Mouse (Mus musculus): ENCODE results near the gene Hist1h3b. TPM values are rescaled to one million over a fixed set of nuclear protein-coding genes. Genes with fewer than 3 reads are reported as not detected.
"Not testable (repeated sequence)": the region's sequence is repeated elsewhere in the genome, so short reads cannot be mapped to it uniquely, and the experiment has no call there.

The Hist1h3b gene
- 17.0 and 19.6 TPM in 2 replicates for polyA plus RNA-seq (2015; fragmentation: Nextera tagmentation; extraction: Ambion mirVana)

DNA sequence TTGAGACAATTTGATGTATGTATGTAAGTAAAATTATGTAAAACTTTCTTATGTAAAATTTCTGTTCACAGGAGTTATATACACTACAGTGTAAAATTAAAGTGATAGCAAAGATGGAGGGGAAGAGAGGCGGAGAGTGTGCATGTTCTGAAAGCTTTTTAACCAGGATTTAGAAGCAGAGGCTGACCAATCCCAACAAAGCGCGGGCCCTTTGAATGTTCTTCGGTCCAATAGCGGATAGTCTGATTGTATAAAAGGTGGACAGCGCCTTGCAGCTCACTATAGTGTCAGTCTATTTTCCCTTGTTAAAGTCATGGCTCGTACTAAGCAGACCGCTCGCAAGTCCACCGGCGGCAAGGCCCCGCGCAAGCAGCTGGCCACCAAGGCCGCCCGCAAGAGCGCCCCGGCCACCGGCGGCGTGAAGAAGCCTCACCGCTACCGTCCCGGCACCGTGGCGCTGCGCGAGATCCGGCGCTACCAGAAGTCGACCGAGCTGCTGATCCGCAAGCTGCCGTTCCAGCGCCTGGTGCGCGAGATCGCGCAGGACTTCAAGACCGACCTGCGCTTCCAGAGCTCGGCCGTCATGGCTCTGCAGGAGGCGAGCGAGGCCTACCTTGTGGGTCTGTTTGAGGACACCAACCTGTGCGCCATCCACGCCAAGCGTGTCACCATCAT is at the start of gene Hist1h3b:
Gene Hist1h3b, plus strand, starts transcription at position 201 of the 675 bp plus-strand sequence.
- H3K36me3 ChIP-seq (ENCODE audit: poor library complexity, severe bottlenecking): not testable (repeated sequence)
- WGBS: 2% methylated on average over 18 of the region's 47 CpGs
- ATAC-seq: peak; percentile 86

DNA sequence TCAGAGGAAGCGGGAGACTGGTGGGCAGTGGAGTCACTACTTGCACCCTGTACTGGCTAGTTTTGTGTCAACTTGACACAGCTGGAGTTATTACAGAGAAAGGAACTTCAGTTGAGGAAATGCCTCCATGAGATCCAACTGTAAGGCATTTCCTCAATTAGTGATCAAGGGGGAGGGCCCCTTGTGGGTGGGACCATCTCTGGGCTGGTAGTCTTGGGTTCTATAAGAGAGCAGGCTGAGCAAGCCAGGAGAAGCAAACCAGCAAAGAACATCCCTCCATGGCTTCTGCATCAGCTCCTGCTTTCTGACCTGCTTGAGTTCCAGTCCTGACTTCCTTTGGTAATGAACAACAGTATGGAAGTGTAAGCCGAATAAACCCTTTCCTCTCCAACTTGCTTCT is 49.3 kb upstream of the Hist1h3b start:
- not testable (repeated sequence) for H3K4me1 ChIP-seq; H3K27ac ChIP-seq; H3K9me3 ChIP-seq (replicated peaks); H3K9ac ChIP-seq; ATAC-seq; H3K4me2 ChIP-seq; H3K36me3 ChIP-seq (ENCODE audit: poor library complexity, severe bottlenecking); H3K27me3 ChIP-seq; H3K4me3 ChIP-seq
- WGBS: 91% methylated on average over 2 of the region's 2 CpGs

More for the DNA sequence above, at the start of gene Hist1h3b:
- not testable (repeated sequence) for H3K9me3 ChIP-seq (replicated peaks); H3K27me3 ChIP-seq
- peak within 1 kb of the TSS; percentile 66 for H3K4me2 ChIP-seq
- peaks cover 24% of the 10 kb centered on the region for H3K4me1 ChIP-seq
- peak within 1 kb of the TSS; percentile 73 for H3K9ac ChIP-seq
- peak within 1 kb of the TSS; percentile 45 for H3K4me3 ChIP-seq
- H3K27ac ChIP-seq: peak within 1 kb of the TSS; percentile 98

DNA sequence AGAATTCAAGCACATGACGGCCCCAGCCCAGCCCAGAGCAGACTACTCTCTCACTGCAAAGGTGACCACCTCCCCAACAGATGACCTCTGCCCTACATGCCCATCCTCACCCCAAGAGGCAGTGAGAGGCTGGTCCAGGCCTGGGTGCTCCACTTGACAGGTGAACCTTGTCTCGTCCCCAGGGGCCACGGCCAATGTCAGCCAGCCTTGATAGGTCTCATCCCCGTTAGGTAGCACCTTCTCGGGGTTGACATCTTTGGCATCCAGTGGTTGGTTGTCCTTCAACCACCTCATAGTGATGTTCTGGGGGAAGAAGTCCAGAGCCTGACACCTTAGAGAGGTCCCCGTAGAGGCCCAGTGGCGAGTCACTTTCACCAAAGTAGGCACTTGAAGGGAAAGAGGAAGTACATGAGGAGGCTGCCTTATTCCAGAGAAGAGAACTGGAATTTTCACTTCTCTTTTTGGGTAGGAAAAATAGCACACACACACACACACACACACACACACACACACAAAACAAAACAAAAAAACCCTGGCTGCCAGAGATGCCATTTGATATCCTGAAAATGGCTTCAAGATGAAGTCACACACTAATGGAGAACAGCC is 46.2 kb upstream of the Hist1h3b start:
- Histone ChIP-seq H3K36me3 (ENCODE audit: poor library complexity, severe bottlenecking) (no peaks in the 10 kb centered on the region), H3K9me3 (replicated peaks) (no peaks in the 10 kb centered on the region), H3K9ac (no peak overlapping the region), H3K27ac (no peak overlapping the region), H3K4me1 (peaks cover 13% of the 10 kb centered on the region), H3K4me3 (no peak overlapping the region), H3K27me3 (no peaks in the 10 kb centered on the region), H3K4me2 (no peak overlapping the region)
- WGBS: 92% methylated on average over 7 of the region's 7 CpGs
- ATAC-seq: no peak

DNA sequence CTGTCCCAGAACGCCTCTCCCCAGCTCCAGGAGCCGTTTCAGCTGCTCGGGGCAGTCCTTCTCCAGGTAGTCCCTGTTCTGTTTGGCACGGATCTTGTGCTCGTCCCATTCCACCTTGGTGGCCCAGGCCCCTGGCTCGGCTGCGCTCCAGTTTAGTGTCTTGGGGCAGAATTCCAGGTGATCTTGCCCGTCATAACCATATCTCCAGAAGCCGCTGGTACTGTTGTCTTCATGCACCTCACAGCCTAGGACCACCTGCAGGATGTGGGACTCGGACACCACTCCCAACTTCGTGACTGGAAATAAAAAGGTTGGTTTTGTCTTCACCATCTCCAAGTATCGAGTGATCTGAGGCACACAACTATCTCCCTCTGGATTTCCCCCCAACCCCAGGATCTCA is 45.3 kb upstream of the Hist1h3b start:
- no peak overlapping the region for H3K4me3 ChIP-seq
- H3K27ac ChIP-seq: no peak overlapping the region
- no peaks in the 10 kb centered on the region for H3K36me3 ChIP-seq (ENCODE audit: poor library complexity, severe bottlenecking)
- no peak for ATAC-seq
- WGBS: 91% methylated on average over 12 of the region's 12 CpGs
- peaks cover 13% of the 10 kb centered on the region for H3K4me1 ChIP-seq
- H3K27me3 ChIP-seq: no peaks in the 10 kb centered on the region
- H3K9ac ChIP-seq: no peak overlapping the region
- H3K9me3 ChIP-seq (replicated peaks): no peaks in the 10 kb centered on the region
- no peak overlapping the region for H3K4me2 ChIP-seq

DNA sequence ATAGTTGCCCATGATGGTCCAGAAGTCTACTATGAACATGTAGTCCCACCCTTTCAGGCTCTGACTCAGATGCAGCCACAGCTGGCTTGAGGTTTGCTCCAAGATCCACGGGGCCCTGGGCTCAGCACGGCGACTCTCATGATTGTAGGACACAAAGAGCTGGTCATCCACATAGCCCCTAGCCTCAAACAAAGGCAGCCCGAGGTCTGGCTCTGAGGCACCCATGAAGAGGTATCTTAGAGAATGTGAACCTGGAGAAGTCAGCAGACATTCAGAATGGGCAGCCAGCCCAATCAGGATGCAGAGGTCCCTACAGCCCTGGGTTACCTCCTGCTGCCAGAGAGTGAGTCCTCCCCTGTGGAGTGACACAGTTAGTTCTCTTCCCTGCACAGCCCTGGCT is 44.0 kb upstream of the Hist1h3b start:
- H3K36me3 ChIP-seq (ENCODE audit: poor library complexity, severe bottlenecking): no peaks in the 10 kb centered on the region
- no peak overlapping the region for H3K4me3 ChIP-seq
- 89% methylated on average over 4 of the region's 4 CpGs for WGBS
- H3K27ac ChIP-seq: no peak overlapping the region
- no peak overlapping the region for H3K9ac ChIP-seq
- peaks cover 13% of the 10 kb centered on the region for H3K4me1 ChIP-seq
- no peak for ATAC-seq
- H3K4me2 ChIP-seq: no peak overlapping the region
- no peaks in the 10 kb centered on the region for H3K27me3 ChIP-seq
- H3K9me3 ChIP-seq (replicated peaks): no peaks in the 10 kb centered on the region

DNA sequence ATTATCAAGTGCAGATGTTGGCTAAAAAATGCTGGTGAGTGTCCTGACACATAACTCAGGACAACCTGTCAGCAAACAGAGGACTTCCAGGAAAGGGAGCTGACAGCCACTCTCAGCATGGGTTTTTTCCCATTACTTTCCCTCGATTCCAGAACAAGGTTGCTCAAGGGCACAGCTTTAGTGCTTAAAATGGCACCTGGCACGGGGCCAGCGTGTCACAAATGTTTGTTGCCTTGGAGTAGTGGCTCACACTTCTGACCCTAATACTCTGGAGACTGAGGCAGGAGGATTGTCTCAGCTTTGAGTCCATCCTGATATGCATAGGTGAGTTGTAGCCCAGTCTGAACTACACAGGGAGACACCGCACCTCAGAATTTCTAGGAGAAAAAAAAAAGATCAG is 43.4 kb upstream of the Hist1h3b start:
- peaks cover 13% of the 10 kb centered on the region for H3K4me1 ChIP-seq
- no peak overlapping the region for H3K9ac ChIP-seq
- WGBS: 75% methylated on average over 4 of the region's 4 CpGs
- no peak for ATAC-seq
- H3K36me3 ChIP-seq (ENCODE audit: poor library complexity, severe bottlenecking): no peaks in the 10 kb centered on the region
- H3K4me2 ChIP-seq: no peak overlapping the region
- H3K27me3 ChIP-seq: no peaks in the 10 kb centered on the region
- no peak overlapping the region for H3K4me3 ChIP-seq
- no peaks in the 10 kb centered on the region for H3K9me3 ChIP-seq (replicated peaks)
- H3K27ac ChIP-seq: no peak overlapping the region

DNA sequence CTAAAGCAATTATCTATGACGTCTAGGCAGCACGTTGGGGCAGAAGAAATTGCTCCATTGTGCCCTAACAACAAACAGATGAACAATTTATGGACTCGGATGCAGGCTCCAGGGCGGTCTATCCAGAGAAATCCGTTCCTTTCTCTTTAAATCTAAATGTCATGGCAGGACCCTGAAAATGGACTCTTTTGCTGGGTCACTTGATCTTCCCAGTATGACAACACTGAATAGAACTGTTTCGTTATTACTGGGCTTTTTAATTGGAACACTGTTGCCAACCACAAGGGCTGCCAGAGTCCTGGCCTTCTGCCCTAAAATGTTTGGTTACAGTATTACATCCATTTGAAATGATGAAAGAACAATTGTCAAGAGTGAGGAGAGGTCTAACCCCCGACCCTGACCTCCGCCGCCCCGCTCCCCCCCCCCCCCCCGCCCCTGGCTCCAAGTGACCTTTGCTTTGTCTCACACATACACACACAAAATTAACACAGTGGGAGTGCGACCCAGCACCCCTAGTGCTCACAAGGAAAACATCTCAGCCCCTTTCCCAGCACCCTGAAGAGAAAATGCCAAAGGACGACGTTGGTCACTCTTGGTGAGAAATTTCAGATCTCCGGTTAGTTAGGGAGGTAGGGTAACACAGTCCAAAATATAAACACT is 42.2 kb upstream of the Hist1h3b start:
- Histone ChIP-seq H3K4me2 (peak overlapping the region; percentile 57), H3K4me3 (peak overlapping the region; percentile 30), H3K27me3 (no peaks in the 10 kb centered on the region), H3K9ac (peak overlapping the region; percentile 37), H3K9me3 (replicated peaks) (no peaks in the 10 kb centered on the region), H3K27ac (no peak overlapping the region), H3K4me1 (peaks cover 13% of the 10 kb centered on the region), H3K36me3 (ENCODE audit: poor library complexity, severe bottlenecking) (no peaks in the 10 kb centered on the region)
- ATAC-seq: no peak
- 19% methylated on average over 15 of the region's 15 CpGs for WGBS

DNA sequence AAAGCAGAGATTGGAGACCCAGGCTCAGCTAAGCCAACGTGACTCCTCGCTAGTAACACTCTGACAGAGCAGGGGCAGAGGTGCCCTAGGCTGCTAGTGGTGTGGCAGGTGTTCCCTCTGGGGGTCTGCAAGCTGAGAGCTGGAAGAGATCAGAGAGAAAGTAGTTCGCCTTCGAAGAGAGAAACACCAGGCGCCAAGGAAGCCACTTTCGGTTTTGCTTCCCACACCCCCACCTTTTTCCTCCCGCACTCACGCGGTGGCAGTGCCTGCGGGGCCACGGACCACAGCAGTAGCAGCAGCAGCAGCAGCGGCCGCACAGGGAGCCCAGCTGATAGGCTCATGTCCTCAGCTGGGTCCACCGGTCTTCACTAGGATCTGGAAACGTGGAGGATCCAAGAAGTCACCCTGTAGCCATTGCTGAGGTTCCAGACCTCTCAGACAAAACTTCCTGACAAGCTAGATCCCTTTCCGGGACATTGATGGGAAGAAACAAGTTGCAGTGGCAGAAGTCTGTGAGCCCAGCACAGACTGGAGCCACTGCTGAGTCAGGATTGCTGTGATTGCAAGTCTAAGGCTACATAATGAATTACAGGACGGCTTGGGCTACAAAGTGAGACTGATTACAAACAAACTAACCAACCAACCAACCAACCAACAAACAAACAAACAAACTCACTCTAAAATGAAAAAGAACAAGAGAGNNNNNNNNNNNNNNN is 41.5 kb upstream of the Hist1h3b start, which contains the start of gene Hfe:
Gene Hfe, minus strand, starts transcription at position 481 of the 716 bp plus-strand sequence.
- H3K4me2 ChIP-seq: peak within 1 kb of the TSS; percentile 57
- 0 out of 2 replicates have a peak, but pooled peaks have one; percentile 27 for ATAC-seq
- peak within 1 kb of the TSS; percentile 37 for H3K9ac ChIP-seq
- no peaks in the 10 kb centered on the region for H3K9me3 ChIP-seq (replicated peaks)
- WGBS: 7% methylated on average over 17 of the region's 17 CpGs
- H3K36me3 ChIP-seq (ENCODE audit: poor library complexity, severe bottlenecking): no peaks in the 10 kb centered on the region
- H3K4me1 ChIP-seq: peaks cover 13% of the 10 kb centered on the region
- H3K27ac ChIP-seq: no peak within 1 kb of the TSS
- peak within 1 kb of the TSS; percentile 30 for H3K4me3 ChIP-seq
- H3K27me3 ChIP-seq: no peaks in the 10 kb centered on the region

DNA sequence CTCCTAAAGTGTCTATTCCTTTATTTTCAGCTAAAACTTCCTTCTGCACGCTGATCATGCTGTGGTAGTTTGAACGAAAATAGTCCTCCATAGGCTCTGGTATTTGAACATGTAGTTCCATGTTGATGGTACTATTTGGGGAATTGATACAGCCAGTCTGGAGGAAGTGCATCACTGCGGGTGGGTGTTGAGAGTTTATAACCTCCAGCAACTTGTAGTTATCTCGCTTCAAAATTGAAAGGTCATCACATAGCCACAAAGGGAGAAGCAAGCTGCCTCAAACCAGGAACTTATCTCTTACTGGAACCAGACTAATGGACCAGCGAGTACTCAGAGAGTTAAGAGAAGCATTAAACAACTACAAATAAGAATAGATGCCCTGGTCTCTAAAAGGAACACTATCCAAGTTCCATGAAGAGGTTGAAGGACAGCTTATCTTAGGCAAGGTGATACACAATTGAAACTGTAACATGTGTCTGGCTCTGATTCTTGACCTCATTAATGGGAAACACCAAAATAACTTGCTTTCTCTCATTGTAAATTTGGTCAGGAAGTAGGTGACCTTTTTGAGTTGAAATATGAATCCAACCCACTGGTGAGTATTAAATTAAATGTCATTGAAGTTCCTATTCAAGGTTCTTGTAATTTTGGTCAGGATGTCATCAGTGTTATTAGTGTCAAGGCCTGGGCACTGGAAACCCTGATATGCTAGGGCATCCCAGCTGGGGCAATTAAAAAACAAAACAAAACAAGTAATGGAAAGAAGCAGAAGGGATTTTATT is 35.6 kb upstream of the Hist1h3b start:
- Histone ChIP-seq H3K27me3 (no peaks in the 10 kb centered on the region), H3K9me3 (replicated peaks) (no peaks in the 10 kb centered on the region), H3K36me3 (ENCODE audit: poor library complexity, severe bottlenecking) (no peaks in the 10 kb centered on the region), H3K27ac (no peak overlapping the region), H3K4me2 (no peak overlapping the region), H3K4me3 (no peak overlapping the region), H3K9ac (no peak overlapping the region), H3K4me1 (no peaks in the 10 kb centered on the region)
- ATAC-seq: no peak
- WGBS: 83% methylated on average over 5 of the region's 5 CpGs

DNA sequence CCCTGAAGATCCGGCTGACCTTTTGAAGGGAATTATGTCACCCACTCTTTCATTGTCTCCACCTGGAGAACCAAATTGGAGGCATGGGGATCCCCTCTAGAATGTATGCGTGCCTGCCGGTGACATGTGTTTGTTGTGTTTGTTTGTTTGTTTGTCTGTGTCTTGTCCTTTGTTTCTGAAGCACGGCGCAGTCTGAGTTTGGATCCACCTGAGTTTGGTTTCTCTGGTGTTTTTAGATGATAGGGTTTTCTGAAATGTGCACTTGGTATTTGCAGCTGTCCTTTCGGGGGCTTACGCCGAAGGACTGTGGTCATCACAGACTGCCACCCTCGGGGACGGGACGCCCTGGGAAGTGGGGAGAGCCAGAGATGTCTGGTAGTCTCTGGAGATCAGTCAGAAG is 34.9 kb upstream of the Hist1h3b start:
- Histone ChIP-seq H3K4me1 (no peaks in the 10 kb centered on the region), H3K27me3 (no peaks in the 10 kb centered on the region), H3K9me3 (replicated peaks) (no peaks in the 10 kb centered on the region), H3K4me3 (no peak overlapping the region), H3K9ac (no peak overlapping the region), H3K36me3 (ENCODE audit: poor library complexity, severe bottlenecking) (no peaks in the 10 kb centered on the region), H3K27ac (no peak overlapping the region), H3K4me2 (no peak overlapping the region)
- 66% methylated on average over 11 of the region's 11 CpGs for WGBS
- ATAC-seq: no peak

DNA sequence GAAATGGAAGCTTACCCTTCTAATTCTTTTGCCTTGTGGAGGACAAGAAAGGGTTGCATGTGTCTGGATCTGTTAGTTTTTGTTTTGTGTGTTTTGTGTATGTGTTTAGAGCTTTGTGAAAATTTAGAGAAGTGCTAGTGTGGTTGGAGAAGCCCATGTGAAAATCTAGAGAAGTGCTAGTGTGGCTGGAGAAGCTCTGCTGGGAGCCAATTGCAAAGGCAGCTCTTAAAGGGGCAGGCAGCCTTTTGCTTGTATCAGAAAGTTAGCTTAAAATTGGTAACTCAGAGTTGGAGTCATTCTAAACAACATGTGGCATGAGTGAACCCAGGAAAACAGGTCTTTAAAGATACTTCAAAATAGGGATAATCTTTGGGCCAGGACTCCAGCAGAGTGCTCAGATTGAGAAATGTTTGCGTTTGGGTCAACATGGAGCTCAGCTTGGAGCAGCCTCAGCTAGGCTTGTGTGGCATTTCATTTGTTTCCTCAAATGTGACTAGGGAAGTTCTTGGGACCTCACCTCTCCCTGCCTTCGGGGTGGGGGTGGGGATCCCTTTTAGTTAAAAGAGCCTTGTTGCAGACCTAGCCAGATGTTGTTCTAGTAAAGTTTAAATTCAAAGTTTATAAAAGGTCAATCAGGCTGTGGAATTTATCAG is 34.3 kb upstream of the Hist1h3b start:
- H3K4me3 ChIP-seq; H3K9ac ChIP-seq; H3K36me3 ChIP-seq (ENCODE audit: poor library complexity, severe bottlenecking); H3K27ac ChIP-seq; ATAC-seq; H3K4me2 ChIP-seq; H3K27me3 ChIP-seq; H3K4me1 ChIP-seq; H3K9me3 ChIP-seq (replicated peaks): not testable (repeated sequence)
- 13% methylated on average over 2 of the region's 2 CpGs for WGBS
